Mouse (Mus musculus): ENCODE results near the gene Gbp3.
"Not testable (repeated sequence)": the region's sequence is repeated elsewhere in the genome, so short reads cannot be mapped to it uniquely, and the experiment has no call there.

The Gbp3 gene

DNA sequence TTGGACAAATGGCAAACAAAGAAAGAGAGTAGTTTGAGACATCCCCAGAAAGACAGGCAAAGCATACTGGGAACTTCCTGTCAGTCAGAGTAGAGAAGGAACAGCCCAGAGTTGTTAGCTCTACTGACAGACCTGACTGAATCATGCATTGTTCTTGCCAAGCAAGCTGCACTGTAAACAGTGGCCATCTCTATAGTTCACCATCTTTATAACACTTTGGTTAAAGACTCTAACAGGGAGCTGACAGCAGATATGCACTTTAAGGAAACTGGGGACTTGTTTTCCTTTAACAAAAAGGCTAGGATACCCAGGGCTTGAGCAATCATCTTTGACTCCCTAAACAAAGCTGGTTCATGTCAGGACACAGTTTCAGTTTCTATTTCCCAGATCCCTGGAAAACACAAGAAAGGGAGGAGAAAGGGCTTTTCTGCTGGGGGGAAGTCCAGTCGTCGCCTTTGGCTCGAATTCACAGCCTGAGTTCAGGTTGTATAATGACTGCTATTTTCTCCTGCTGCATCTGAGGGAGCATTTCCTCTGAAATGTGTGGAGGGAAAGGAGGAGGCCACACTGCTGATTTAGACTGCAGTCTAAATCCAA lies at the start of gene Gbp3:
TSS of gene Gbp3 (plus strand) at position 395 of the 597 bp plus-strand sequence.
- H3K36me3 ChIP-seq (ENCODE audit: insufficient read depth, low read length), result no peaks in the 10 kb centered on the region
- H3K4me1 ChIP-seq (replicated peaks; ENCODE audit: low read depth, low read length), result peaks cover 3% of the 10 kb centered on the region; the same call in 1 of the 2 replicates
- peak within 1 kb of the TSS; percentile 45; the same call in 1 of the 2 replicates for H3K4me3 ChIP-seq (replicated peaks; ENCODE audit: low read length)
- TF ChIP-seq NANOG (IDR thresholded peaks at IDR 0.05; ENCODE audit: borderline replicate concordance, low read length) (no peak), CTCF (conservative IDR thresholded peaks at IDR 0.05; ENCODE audit: low read length) (no peak), POU5F1 (IDR thresholded peaks at IDR 0.05; ENCODE audit: borderline replicate concordance, low read length) (no peak)
- no peaks in the 10 kb centered on the region for H3K9me3 ChIP-seq (ENCODE audit: low read length)
- H3K27me3 ChIP-seq (ENCODE audit: insufficient read depth, low read length), result peaks cover 6% of the 10 kb centered on the region; the same call in 1 of the 2 replicates

GRCm38 (mm10) chr3:142528116-142528515 lies 31.7 kb upstream of the Gbp3 start:
- H3K4me1 ChIP-seq (replicated peaks; ENCODE audit: low read depth, low read length), result peaks cover 18% of the 10 kb centered on the region
- TF ChIP-seq CTCF (conservative IDR thresholded peaks at IDR 0.05; ENCODE audit: low read length), result no peak
- TF ChIP-seq POU5F1 (IDR thresholded peaks at IDR 0.05; ENCODE audit: borderline replicate concordance, low read length), result no peak
- no peak for TF ChIP-seq NANOG (IDR thresholded peaks at IDR 0.05; ENCODE audit: borderline replicate concordance, low read length)

GRCm38 (mm10) chr3:142529597-142529996 lies 30.2 kb upstream of the Gbp3 start:
- H3K36me3 ChIP-seq (ENCODE audit: insufficient read depth, low read length), result no peaks in the 10 kb centered on the region
- peaks cover 16% of the 10 kb centered on the region for H3K27me3 ChIP-seq (ENCODE audit: insufficient read depth, low read length)
- H3K4me3 ChIP-seq (replicated peaks; ENCODE audit: low read length), result peak overlapping the region; percentile 78
- H3K9me3 ChIP-seq (ENCODE audit: low read length), result peaks cover 12% of the 10 kb centered on the region
- TF ChIP-seq POU5F1 (IDR thresholded peaks at IDR 0.05; ENCODE audit: borderline replicate concordance, low read length) (no peak), CTCF (conservative IDR thresholded peaks at IDR 0.05; ENCODE audit: low read length) (no peak), NANOG (IDR thresholded peaks at IDR 0.05; ENCODE audit: borderline replicate concordance, low read length) (no peak)
- peaks cover 18% of the 10 kb centered on the region for H3K4me1 ChIP-seq (replicated peaks; ENCODE audit: low read depth, low read length)

More at GRCm38 (mm10) chr3:142528116-142528515, 31.7 kb upstream of the Gbp3 start:
- peaks cover 17% of the 10 kb centered on the region for H3K9me3 ChIP-seq (ENCODE audit: low read length)
- no peaks in the 10 kb centered on the region for H3K36me3 ChIP-seq (ENCODE audit: insufficient read depth, low read length)
- peaks cover 16% of the 10 kb centered on the region for H3K27me3 ChIP-seq (ENCODE audit: insufficient read depth, low read length)
- H3K4me3 ChIP-seq (replicated peaks; ENCODE audit: low read length), result no peak overlapping the region

DNA sequence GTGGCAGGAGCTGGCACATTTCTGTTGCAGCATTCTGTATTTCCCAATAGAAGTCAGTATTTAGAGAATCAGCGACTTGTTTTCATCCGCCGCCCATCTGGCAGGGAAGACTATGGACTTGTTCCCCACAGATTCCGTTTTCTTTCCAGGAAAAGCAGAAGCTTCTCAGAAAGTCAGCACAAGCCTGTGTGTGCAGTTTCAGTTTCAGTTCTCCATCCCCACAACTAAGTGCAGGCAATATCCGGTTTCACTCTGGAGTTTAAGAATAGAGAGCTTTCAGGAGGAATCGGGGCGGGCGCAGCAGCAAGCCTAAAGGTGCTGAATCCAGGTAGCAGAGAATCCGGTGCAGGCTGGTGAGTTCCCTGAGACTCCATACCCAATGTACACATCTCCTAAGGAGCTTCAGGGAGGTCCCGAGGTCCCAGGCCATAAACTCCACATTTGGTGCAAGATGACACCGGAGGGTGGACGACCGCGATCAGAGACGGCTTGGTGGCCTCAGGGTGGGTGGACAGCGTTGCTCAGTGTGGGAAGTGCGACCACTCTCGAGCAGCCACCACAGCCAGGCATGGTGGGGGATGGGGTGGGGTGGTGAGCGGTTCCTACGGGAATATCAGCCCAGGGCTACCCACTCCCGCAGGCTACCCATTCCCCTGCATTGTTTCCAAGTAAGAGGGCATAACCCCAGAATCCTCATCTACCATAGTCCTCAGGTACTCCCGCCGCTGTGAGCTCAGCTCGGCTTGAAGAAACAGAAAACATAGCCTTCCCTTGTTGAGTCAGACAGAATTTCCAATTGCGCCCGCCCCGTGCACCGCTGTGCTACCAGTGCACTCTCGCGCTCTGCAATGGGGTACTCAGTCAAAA lies 29.5 kb upstream of the Gbp3 start, which contains the start of gene Gbp7:
TSS of gene Gbp7 (plus strand) at position 256 of the 867 bp plus-strand sequence.
- no peaks in the 10 kb centered on the region for H3K36me3 ChIP-seq (ENCODE audit: insufficient read depth, low read length)
- H3K4me3 ChIP-seq (replicated peaks; ENCODE audit: low read length), result peak within 1 kb of the TSS; percentile 78
- H3K9me3 ChIP-seq (ENCODE audit: low read length), result peaks cover 5% of the 10 kb centered on the region; the same call in 1 of the 2 replicates
- H3K27me3 ChIP-seq (ENCODE audit: insufficient read depth, low read length), result peaks cover 16% of the 10 kb centered on the region
- H3K4me1 ChIP-seq (replicated peaks; ENCODE audit: low read depth, low read length), result peaks cover 18% of the 10 kb centered on the region
- TF ChIP-seq POU5F1 (IDR thresholded peaks at IDR 0.05; ENCODE audit: borderline replicate concordance, low read length) (no peak), CTCF (conservative IDR thresholded peaks at IDR 0.05; ENCODE audit: low read length) (no peak), NANOG (IDR thresholded peaks at IDR 0.05; ENCODE audit: borderline replicate concordance, low read length) (no peak)

GRCm38 (mm10) chr3:142531595-142531994 lies 28.2 kb upstream of the Gbp3 start:
- no peak overlapping the region for H3K4me3 ChIP-seq (replicated peaks; ENCODE audit: low read length)
- TF ChIP-seq CTCF (conservative IDR thresholded peaks at IDR 0.05; ENCODE audit: low read length), result no peak
- no peak for TF ChIP-seq NANOG (IDR thresholded peaks at IDR 0.05; ENCODE audit: borderline replicate concordance, low read length)
- TF ChIP-seq POU5F1 (IDR thresholded peaks at IDR 0.05; ENCODE audit: borderline replicate concordance, low read length), result no peak
- no peaks in the 10 kb centered on the region for H3K36me3 ChIP-seq (ENCODE audit: insufficient read depth, low read length)

GRCm38 (mm10) chr3:142533185-142533584 lies 26.6 kb upstream of the Gbp3 start:
- Histone ChIP-seq H3K27me3 (ENCODE audit: insufficient read depth, low read length) (peaks cover 16% of the 10 kb centered on the region), H3K36me3 (ENCODE audit: insufficient read depth, low read length) (no peaks in the 10 kb centered on the region), H3K4me3 (replicated peaks; ENCODE audit: low read length) (no peak overlapping the region), H3K9me3 (ENCODE audit: low read length) (no peaks in the 10 kb centered on the region), H3K4me1 (replicated peaks; ENCODE audit: low read depth, low read length) (peaks cover 18% of the 10 kb centered on the region)
- TF ChIP-seq CTCF (conservative IDR thresholded peaks at IDR 0.05; ENCODE audit: low read length) (no peak), POU5F1 (IDR thresholded peaks at IDR 0.05; ENCODE audit: borderline replicate concordance, low read length) (no peak), NANOG (IDR thresholded peaks at IDR 0.05; ENCODE audit: borderline replicate concordance, low read length) (no peak)

More at GRCm38 (mm10) chr3:142531595-142531994, 28.2 kb upstream of the Gbp3 start:
- Histone ChIP-seq H3K4me1 (replicated peaks; ENCODE audit: low read depth, low read length) (peaks cover 18% of the 10 kb centered on the region), H3K27me3 (ENCODE audit: insufficient read depth, low read length) (peaks cover 16% of the 10 kb centered on the region), H3K9me3 (ENCODE audit: low read length) (no peaks in the 10 kb centered on the region)

GRCm38 (mm10) chr3:142535667-142536066 lies 24.2 kb upstream of the Gbp3 start:
- H3K9me3 ChIP-seq (ENCODE audit: low read length), result no peaks in the 10 kb centered on the region
- H3K27me3 ChIP-seq (ENCODE audit: insufficient read depth, low read length), result peaks cover 16% of the 10 kb centered on the region
- H3K4me3 ChIP-seq (replicated peaks; ENCODE audit: low read length), result no peak overlapping the region
- H3K36me3 ChIP-seq (ENCODE audit: insufficient read depth, low read length), result no peaks in the 10 kb centered on the region
- peaks cover 4% of the 10 kb centered on the region for H3K4me1 ChIP-seq (replicated peaks; ENCODE audit: low read depth, low read length)
- TF ChIP-seq NANOG (IDR thresholded peaks at IDR 0.05; ENCODE audit: borderline replicate concordance, low read length), result no peak
- no peak for TF ChIP-seq CTCF (conservative IDR thresholded peaks at IDR 0.05; ENCODE audit: low read length)
- TF ChIP-seq POU5F1 (IDR thresholded peaks at IDR 0.05; ENCODE audit: borderline replicate concordance, low read length), result no peak

- Histone ChIP-seq H3K36me3 (ENCODE audit: insufficient read depth, low read length) (no peaks in the 10 kb centered on the region), H3K4me1 (replicated peaks; ENCODE audit: low read depth, low read length) (no peaks in the 10 kb centered on the region), H3K27me3 (ENCODE audit: insufficient read depth, low read length) (no peaks in the 10 kb centered on the region), H3K9me3 (ENCODE audit: low read length) (no peaks in the 10 kb centered on the region), H3K4me3 (replicated peaks; ENCODE audit: low read length) (no peak overlapping the region)
- no peak for TF ChIP-seq POU5F1 (IDR thresholded peaks at IDR 0.05; ENCODE audit: borderline replicate concordance, low read length)
- no peak for TF ChIP-seq NANOG (IDR thresholded peaks at IDR 0.05; ENCODE audit: borderline replicate concordance, low read length)
- TF ChIP-seq CTCF (conservative IDR thresholded peaks at IDR 0.05; ENCODE audit: low read length), result no peak
These were observed 18.4 kb upstream of the Gbp3 start for GRCm38 (mm10) chr3:142541391-142541790.

DNA sequence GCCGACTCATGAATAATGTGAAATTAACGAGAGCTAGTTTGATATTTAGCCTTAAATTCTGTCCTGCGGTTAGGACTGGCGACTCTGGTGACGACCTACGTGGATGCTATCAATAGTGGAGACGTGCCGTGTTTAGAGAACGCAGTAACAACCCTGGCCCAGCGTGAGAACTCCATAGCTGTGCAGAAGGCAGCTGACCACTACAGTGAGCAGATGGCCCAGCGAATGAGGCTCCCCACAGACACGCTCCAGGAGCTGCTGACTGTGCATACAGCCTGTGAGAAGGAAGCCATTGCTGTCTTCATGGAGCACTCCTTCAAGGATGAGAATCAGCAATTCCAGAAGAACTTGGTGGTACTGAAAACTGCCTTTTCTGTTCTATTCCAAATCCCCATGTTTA lies 17.1 kb upstream of the Gbp3 start:
- H3K36me3 ChIP-seq (ENCODE audit: insufficient read depth, low read length); H3K4me3 ChIP-seq (replicated peaks; ENCODE audit: low read length); H3K9me3 ChIP-seq (ENCODE audit: low read length); H3K27me3 ChIP-seq (ENCODE audit: insufficient read depth, low read length); H3K4me1 ChIP-seq (replicated peaks; ENCODE audit: low read depth, low read length): not testable (repeated sequence)
